Mouse (Mus musculus) embryonic facial prominence, embryonic 10.5 days (tissue): ENCODE results near the gene 9130213A22Rik. TPM values are rescaled to one million over a fixed set of nuclear protein-coding genes. Genes with fewer than 3 reads are reported as not detected.
"Not testable (repeated sequence)": the region's sequence is repeated elsewhere in the genome, so short reads cannot be mapped to it uniquely, and the experiment has no call there.

Experiments
- DNase-seq: peaks from one replicate; pipeline ENCODE4 v3.0.0-alpha.2; 2017; ENCODE audit warnings: low spot score
- H3K27ac ChIP-seq: fragments of 300-500 bp; sonication (generic); replicated peaks from 2 replicates; pipeline ENCODE4 v1.5.1; 2016; ENCODE audit warnings: mild to moderate bottlenecking
- H3K27me3 ChIP-seq: fragments of 300-500 bp; sonication (generic); replicated peaks from 2 replicates; pipeline ENCODE4 v1.6.1; 2016; ENCODE audit warnings: low read depth, mild to moderate bottlenecking; ENCODE audit not compliant: poor library complexity, severe bottlenecking
- H3K36me3 ChIP-seq: fragments of 300-500 bp; sonication (generic); replicated peaks from 2 replicates; pipeline ENCODE4 v1.6.1; 2016; ENCODE audit warnings: mild to moderate bottlenecking, moderate library complexity
- H3K4me1 ChIP-seq: fragments of 300-500 bp; sonication (generic); 2 replicates; pipeline ENCODE4 v1.6.1; 2016
- H3K4me3 ChIP-seq: fragments of 300-500 bp; sonication (generic); 2 replicates; pipeline ENCODE4 v1.5.1; 2016; ENCODE audit warnings: mild to moderate bottlenecking, moderate library complexity
- H3K9me3 ChIP-seq: fragments of 300-500 bp; sonication (generic); 2 replicates; pipeline ENCODE4 v1.6.1; 2016; ENCODE audit warnings: mild to moderate bottlenecking
- WGBS: fragments of 180-500 bp; shearing (Covaris S2); methylation state at CpG from one replicate; pipeline ENCODE4 v1.1.7; 2016; 5-methylcytosine and 5-hydroxymethylcytosine counted together
- polyA plus RNA-seq: library from polyadenylated mRNA; unstranded; fragments of >200 nt; fragmentation: Nextera tagmentation; extraction: Ambion mirVana; gene quantifications from 2 replicates; pipeline ENCODE4 v1.2.1, GENCODE M21; 2016

9130213A22Rik gene
- polyA plus RNA-seq, 1 experiment from 2014 or later: 0.12 TPM

DNA sequence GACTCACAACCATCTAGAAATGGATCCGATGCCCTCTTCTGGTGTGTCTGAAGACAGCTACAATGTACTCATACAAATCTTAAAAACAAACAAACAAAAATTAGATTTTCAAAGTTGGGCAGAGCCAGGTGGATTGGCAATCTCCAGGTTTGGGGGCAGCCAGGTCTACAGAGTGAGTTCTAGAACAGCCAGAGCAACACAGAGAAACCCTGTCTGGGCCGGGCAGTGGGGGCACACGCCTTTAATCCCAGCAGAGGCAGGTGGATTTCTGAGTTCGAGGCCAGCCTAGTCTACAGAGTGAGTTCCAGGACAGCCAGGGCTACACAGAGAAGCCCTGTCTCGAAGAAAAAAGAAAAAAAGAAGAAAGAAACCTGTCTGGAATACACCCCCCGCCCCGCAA lies 28.5 kb downstream of the 9130213A22Rik start:
- Histone ChIP-seq H3K4me1 (peaks cover 65% of the 10 kb centered on the region), H3K36me3 (peaks cover 34% of the 10 kb centered on the region)
- 87% methylated on average over 7 of the region's 7 CpGs for WGBS

DNA sequence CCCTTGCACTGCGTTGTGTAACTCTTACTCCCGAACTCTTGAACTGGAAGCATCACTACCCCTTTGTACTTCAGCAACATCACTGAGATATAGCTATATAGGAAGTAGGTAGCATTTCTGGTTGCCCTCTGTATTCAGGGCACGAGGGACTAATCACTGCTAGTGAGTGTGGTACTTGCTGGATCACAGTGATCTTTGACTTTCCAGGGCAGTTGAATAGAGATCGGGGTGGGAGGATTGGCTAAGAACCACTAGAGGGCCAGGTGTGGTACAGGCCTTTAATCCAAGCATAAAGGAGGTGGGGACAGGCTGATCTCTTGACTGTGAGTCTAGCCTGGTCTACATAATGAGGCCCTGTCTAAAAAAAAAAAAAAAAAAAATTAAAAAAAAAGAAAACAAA lies 29.5 kb downstream of the 9130213A22Rik start:
- Histone ChIP-seq H3K4me1 (peaks cover 63% of the 10 kb centered on the region), H3K36me3 (peaks cover 34% of the 10 kb centered on the region), H3K27ac (no peak overlapping the region), H3K27me3 (no peaks in the 10 kb centered on the region), H3K9me3 (no peaks in the 10 kb centered on the region), H3K4me3 (no peak overlapping the region; the same call in 1 of the 2 replicates)
- WGBS: 90% methylated on average over 4 of the region's 4 CpGs
- no peak for DNase-seq

More for the DNA sequence above, 28.5 kb downstream of the 9130213A22Rik start:
- not testable (repeated sequence) for H3K4me3 ChIP-seq, H3K27me3 ChIP-seq, H3K27ac ChIP-seq, H3K9me3 ChIP-seq, DNase-seq

DNA sequence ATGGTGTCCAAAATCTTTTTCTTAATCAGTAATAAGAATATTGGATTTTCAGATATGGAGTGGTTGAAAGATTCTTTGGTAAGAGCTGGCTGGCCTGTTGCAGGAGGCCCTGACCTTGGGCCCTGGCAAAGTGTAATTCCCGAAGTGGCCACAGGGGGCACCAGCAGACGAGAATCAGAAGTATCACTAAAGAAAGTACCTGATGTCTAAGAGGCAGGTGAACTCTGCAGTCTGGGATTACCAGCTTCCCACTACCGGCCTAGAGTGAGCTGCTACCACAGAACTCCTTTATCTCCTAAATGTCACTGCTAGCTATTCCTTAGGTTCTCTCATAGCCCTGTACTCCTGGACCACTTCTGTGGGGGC lies 30.0 kb downstream of the 9130213A22Rik start:
- WGBS: 6% methylated on average over 3 of the region's 3 CpGs
- Histone ChIP-seq H3K4me1 (peaks cover 63% of the 10 kb centered on the region), H3K9me3 (no peaks in the 10 kb centered on the region), H3K36me3 (peaks cover 34% of the 10 kb centered on the region), H3K27me3 (no peaks in the 10 kb centered on the region), H3K4me3 (no peak overlapping the region; the same call in 1 of the 2 replicates), H3K27ac (no peak overlapping the region)
- peak; percentile 87 for DNase-seq

DNA sequence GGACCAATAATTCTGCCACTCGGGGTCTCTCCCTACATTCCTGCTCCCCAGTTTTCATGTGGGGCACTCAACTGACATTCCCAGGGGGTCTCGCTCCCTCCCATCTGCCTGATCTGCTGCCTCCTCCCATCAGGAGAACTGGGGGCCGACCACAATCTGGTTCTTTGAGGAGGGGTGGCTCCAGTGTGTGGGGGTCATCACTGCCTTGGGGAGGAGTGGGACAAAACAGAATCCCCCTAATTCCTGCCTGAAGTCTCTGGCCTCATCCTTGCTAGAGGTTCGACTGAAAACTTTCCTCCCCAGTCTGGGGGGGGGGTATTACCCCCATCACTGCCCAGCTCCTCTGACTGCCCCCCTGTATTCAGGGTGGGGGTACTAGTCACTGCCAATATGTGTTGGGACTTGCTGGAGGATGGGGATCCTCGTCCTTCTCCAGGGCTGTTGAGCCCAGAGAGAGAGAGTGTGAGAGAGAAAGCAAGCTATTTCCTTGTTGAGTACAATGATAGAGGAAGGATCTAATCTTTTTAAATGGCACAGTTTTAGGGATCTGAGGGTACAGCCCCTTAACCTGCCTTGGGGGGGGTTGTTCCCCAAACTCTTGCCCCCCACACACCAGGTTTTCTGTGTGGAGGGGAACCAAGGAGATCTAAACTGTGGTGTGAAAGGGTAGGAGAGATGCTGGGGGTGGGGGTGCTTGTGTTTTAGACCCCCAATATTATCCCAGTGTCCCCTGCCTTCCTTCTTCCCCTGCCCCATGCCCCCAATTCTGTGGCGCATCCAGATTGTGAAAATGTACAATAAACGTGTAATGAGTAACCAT lies 30.6 kb downstream of the 9130213A22Rik start:
- DNase-seq: no peak
- Histone ChIP-seq H3K9me3 (no peaks in the 10 kb centered on the region), H3K4me1 (peaks cover 63% of the 10 kb centered on the region), H3K4me3 (peak overlapping the region; percentile 23; the same call in 1 of the 2 replicates), H3K27ac (no peak overlapping the region), H3K36me3 (peaks cover 34% of the 10 kb centered on the region), H3K27me3 (no peaks in the 10 kb centered on the region)
- WGBS: 61% methylated on average over 7 of the region's 7 CpGs

DNA sequence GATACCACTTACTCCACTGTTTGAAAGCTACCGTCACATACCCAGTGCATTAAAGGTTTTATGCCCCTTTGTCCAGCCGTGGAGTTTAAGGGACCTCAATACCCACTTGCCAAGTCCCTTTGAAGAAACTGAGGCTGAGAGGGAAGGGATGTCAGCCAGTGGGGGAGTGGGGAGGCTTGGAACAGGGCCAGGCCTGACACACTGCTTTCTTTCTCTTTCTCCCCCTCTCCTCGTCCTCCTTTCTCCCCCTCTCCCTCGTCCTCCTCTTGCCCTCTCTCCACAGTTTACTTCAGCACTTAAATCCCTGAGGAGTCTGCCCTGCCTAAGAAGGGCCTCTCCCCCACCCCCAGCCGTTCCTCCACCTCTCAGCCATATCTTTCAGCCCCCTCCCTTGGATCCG lies 32.0 kb downstream of the 9130213A22Rik start:
- H3K27ac ChIP-seq: no peak overlapping the region
- peaks cover 34% of the 10 kb centered on the region for H3K36me3 ChIP-seq
- H3K9me3 ChIP-seq: no peaks in the 10 kb centered on the region
- H3K4me1 ChIP-seq: peaks cover 54% of the 10 kb centered on the region
- no peaks in the 10 kb centered on the region for H3K27me3 ChIP-seq
- peak overlapping the region; percentile 87; the same call in 1 of the 2 replicates for H3K4me3 ChIP-seq
- 73% methylated on average over 6 of the region's 6 CpGs for WGBS
- no peak for DNase-seq

DNA sequence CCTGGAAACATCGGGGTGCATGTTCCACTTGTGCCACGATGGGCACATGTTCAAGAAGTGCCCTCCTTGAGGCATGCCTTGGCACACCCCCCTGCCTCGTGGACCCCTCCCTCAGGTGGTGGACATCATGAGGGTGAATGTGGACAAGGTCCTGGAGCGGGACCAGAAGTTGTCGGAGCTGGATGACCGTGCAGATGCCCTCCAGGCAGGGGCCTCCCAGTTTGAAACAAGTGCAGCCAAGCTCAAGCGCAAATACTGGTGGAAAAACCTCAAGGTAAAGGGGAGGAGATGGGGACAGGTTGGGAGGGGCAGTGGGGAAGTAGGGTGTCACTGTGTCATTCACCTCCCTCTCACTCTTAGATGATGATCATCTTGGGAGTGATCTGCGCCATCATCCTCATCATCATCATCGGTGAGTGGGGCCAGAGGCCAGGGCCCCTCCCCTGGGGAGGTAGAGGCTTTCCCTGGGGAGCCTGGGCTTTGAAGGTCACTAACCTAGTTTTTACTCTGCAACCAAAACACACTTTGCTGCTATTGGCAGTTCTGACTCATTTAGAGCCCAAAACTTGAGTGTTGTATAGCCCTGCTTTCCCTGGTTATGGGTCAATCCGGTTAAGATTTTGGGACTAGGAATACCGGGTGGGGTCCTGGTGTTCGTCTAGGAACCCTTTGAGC lies 32.6 kb downstream of the 9130213A22Rik start:
- Histone ChIP-seq H3K36me3 (peaks cover 34% of the 10 kb centered on the region), H3K27me3 (no peaks in the 10 kb centered on the region), H3K4me1 (peaks cover 52% of the 10 kb centered on the region), H3K9me3 (no peaks in the 10 kb centered on the region), H3K27ac (peak overlapping the region; percentile 99; the same call in 1 of the 2 replicates), H3K4me3 (peak overlapping the region; percentile 87)
- no peak for DNase-seq
- WGBS: 91% methylated on average over 12 of the region's 12 CpGs

DNA sequence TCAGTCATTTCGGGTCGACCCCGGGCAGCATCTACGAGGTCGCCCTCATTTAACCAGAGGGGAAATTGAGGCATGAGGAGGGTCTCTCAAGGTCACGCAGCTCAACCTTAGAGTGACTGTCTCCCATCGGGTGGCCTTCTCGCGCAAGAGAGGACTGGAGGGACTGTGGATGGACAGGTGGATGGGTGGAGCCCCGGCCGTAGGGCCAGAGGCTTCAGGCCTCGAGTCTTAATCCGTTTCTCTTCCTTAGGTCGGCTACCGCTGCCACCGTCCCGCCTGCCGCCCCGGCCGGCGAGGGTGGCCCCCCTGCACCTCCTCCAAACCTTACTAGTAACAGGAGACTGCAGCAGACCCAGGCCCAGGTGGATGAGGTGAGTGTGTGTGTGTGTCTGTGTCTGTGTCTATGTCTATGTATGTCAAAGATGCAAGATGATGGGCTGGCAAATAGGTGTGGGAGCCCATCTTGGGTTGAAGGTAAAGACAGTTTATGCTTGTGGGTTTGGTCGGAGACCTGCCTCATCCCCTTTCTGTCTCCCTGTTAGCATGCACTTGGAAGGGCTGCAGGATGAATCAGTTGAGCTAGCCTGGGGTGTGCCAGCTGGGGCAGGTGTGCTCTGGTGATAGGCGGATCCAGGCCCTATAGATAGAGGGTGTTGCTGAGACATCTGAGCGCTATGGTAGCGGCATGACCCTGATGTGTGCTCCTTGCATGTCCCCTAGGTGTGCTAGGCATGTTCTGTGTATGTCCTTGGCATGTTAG lies 33.4 kb downstream of the 9130213A22Rik start:
- no peaks in the 10 kb centered on the region for H3K9me3 ChIP-seq
- H3K4me1 ChIP-seq: peaks cover 45% of the 10 kb centered on the region
- peaks cover 34% of the 10 kb centered on the region for H3K36me3 ChIP-seq
- peak overlapping the region; percentile 87 for H3K4me3 ChIP-seq
- WGBS: 11% methylated on average over 25 of the region's 25 CpGs
- no peak for DNase-seq
- no peaks in the 10 kb centered on the region for H3K27me3 ChIP-seq
- peak overlapping the region; percentile 99 for H3K27ac ChIP-seq

DNA sequence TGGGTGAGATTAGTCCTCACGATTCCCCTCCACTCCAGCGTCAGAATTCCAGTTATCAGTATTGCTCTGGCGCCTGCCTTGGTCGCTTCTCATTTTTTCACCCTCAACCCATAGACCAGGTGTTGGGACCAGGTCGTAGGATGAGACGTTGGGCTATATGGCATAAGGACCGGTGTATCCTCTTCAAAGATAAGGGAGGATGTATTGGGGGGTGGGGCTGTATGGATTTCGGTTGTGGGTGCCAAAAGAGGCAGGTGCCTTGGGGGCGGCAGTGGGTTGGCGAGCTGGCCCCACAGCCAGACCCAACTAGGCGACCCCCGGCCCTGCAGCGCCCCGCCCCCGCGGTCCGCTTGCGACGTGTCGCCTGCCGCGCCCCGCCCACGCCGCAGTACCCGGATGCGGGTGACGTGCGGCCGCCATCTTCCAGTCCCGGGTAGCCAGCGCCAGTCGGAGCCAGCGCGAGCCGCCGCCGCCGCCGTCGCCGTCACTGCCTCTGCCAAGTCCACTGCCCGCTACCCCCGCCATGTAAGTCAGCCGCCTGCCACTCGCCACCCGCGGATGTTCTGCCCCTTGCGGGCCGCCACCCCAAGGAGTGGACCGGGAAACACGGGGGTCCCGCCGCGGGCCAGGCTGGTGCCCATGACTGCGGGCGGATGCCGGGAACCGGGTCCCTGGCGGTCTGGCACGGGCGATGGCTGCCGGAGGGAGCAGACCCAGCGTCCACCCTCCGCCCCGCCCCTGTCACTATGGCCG lies 34.1 kb downstream of the 9130213A22Rik start, which contains the start of gene Vamp2:
TSS of gene Vamp2 (plus strand) at position 388 of the 753 bp plus-strand sequence.
- WGBS: under 1% methylated on average over 67 of the region's 67 CpGs
- H3K4me3 ChIP-seq: peak within 1 kb of the TSS; percentile 87
- peaks cover 34% of the 10 kb centered on the region for H3K36me3 ChIP-seq
- H3K9me3 ChIP-seq: no peaks in the 10 kb centered on the region
- no peaks in the 10 kb centered on the region for H3K27me3 ChIP-seq
- peak within 1 kb of the TSS; percentile 99 for H3K27ac ChIP-seq
- DNase-seq: peak; percentile 96
- H3K4me1 ChIP-seq: peaks cover 42% of the 10 kb centered on the region

DNA sequence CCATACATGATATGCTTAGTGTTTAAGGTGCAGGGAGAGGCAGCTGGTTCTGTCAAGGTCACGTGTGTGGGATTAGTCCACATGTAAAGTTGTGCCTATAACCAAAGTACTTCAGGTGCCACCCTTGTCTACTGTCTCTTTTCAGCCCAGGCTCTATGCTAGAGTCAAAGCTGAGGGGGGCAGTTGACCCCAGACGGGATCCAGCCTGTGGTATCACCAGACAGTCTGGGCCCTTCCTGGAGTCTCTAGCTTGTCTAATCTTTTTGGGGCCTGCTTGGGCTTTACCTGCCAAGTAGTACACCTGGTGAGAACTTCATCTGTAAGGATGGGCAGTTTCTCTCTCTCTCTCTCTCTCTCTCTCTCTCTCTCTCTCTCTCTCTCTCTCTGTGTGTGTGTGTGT lies 34.8 kb downstream of the 9130213A22Rik start:
- Histone ChIP-seq H3K9me3 (no peaks in the 10 kb centered on the region), H3K27ac (peak overlapping the region; percentile 99), H3K27me3 (no peaks in the 10 kb centered on the region), H3K4me1 (peaks cover 42% of the 10 kb centered on the region), H3K36me3 (peaks cover 31% of the 10 kb centered on the region), H3K4me3 (peak overlapping the region; percentile 87)
- DNase-seq: no peak
- 75% methylated on average over 2 of the region's 2 CpGs for WGBS

DNA sequence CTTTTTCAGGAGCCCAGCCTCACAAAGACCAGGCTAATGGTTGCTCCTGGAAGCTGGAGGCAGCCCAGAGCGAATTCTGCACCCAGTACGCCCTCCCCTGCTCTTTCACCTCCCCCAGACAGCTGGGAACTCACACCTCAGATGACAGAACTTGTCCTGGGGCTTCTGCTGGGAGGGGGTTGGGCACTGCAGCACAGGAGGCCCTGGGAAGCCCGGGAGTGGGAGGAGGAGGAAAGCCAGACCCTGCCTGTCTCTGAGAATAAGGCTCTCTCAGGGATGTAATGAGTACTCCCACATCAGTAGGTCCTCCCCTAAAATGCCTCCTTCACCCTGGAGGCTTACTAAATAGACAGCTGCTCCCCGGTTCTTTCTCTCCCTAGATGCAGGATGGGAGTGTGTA lies 35.3 kb downstream of the 9130213A22Rik start:
- H3K27ac ChIP-seq: peak overlapping the region; percentile 71
- DNase-seq: peak; percentile 44
- WGBS: 31% methylated on average over 4 of the region's 4 CpGs
- H3K4me3 ChIP-seq: peak overlapping the region; percentile 87; the same call in 1 of the 2 replicates
- H3K27me3 ChIP-seq: no peaks in the 10 kb centered on the region
- H3K36me3 ChIP-seq: peaks cover 27% of the 10 kb centered on the region
- peaks cover 42% of the 10 kb centered on the region for H3K4me1 ChIP-seq
- no peaks in the 10 kb centered on the region for H3K9me3 ChIP-seq

DNA sequence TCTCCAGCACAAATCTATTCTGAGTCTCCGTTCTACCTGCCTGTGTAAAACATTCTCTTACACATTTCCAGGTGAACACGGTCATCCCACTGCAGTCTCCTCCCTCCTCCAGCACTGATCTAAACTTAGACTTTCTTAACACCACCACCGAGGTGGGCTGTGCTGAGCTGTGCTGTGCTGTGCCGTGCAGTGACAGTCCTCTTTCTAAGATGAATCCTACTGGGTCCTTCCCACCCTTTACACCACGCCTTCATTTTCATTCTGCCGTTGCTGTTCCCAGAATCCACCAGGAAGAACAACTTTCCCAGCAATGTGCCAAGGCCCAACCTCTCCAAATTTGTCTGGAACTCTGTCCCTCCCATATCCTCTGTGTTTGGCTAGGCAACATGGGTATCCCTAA lies 36.0 kb downstream of the 9130213A22Rik start:
- H3K4me1 ChIP-seq: peaks cover 42% of the 10 kb centered on the region
- no peaks in the 10 kb centered on the region for H3K9me3 ChIP-seq
- no peaks in the 10 kb centered on the region for H3K27me3 ChIP-seq
- H3K36me3 ChIP-seq: peaks cover 20% of the 10 kb centered on the region
- no peak for DNase-seq
- H3K27ac ChIP-seq: peak overlapping the region; percentile 71; the same call in 1 of the 2 replicates
- WGBS: 76% methylated on average over 6 of the region's 6 CpGs
- no peak overlapping the region for H3K4me3 ChIP-seq

DNA sequence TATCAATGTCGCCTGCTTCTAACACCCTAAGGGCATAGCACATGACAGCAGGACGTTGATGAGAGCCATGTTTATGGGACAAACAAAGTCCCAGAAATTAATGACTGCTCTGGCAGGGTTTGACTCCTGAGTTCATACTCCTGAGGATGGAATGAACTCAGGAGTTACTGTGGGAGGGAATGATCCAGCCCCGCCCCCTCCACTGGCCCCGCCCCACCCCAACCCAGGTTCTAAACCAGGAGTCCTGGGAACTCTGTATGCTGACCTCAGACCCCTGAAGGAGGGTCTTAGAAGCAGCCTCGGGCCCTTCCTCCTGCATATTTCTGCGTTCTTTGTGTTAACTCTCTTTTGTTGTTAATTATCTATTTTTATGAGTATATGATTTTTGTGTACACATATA lies 36.8 kb downstream of the 9130213A22Rik start:
- Histone ChIP-seq H3K27ac (no peak overlapping the region), H3K27me3 (no peaks in the 10 kb centered on the region), H3K9me3 (no peaks in the 10 kb centered on the region), H3K36me3 (peaks cover 13% of the 10 kb centered on the region), H3K4me3 (no peak overlapping the region), H3K4me1 (peaks cover 42% of the 10 kb centered on the region)
- 63% methylated on average over 6 of the region's 6 CpGs for WGBS
- DNase-seq: no peak
